Mouse (Mus musculus): ENCODE results near the gene Sod1.

Gene Sod1

DNA sequence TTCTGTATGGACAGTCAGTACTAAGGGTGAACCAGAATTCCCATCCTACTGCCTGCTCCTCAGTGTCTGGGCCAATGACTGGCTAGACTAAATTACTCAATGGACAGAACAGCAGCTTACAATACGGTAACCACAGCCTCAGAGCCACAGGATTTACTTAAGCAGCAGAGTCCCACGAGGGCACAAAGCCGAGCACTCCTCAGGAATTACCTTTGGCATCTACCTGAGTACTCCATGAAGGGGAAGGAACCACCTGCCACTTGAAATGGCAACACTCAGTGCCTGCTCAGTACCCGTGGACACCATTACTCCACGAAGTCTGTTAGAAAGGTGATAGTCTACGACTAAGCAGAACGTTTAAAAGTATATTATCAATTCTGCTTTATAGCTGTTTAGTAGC lies 10.7 kb downstream of the Sod1 start:
- no peak for TF ChIP-seq GATA4 (IDR thresholded peaks at IDR 0.05; ENCODE audit: insufficient replicate concordance, low read length)

DNA sequence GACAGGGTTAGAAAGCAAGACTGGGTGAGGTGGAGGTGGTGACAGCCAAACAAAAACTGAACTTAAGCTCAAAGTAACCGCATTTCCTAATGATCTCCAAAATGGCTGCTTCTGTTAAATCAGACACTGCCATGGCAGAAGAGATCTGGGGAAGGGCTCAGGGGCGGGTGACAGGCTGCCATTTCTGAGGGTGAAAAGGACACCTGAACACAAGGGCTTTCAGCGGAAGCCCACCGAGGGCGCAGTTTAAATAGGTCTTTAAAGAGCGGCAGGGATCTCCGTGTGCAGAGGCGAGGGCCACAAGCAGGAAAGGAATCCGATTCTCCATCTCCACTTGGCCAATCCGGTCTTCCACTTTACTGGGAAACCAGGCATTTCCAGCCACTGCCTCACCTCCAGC lies 13.1 kb downstream of the Sod1 start:
- TF ChIP-seq GATA4 (IDR thresholded peaks at IDR 0.05; ENCODE audit: insufficient replicate concordance, low read length): no peak

DNA sequence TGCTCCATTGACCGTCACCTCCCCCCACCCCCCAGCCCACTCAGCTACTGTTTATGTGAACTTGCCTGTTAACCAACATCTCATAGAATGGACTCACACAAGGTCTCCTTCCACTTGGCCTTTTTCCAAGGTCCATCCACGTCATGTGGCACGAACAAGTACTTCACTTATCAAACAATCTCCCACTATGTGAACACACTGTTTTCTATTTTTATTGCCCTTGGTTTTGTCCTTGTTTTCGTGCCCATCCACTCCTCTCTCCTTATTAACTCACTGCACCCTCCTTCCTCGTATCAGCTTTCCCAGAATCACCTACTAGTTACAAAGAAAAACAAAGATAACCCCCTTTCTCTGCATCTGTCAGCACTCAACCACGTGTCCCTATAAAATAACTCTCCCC lies 14.1 kb downstream of the Sod1 start:
- no peak for TF ChIP-seq GATA4 (IDR thresholded peaks at IDR 0.05; ENCODE audit: insufficient replicate concordance, low read length)

DNA sequence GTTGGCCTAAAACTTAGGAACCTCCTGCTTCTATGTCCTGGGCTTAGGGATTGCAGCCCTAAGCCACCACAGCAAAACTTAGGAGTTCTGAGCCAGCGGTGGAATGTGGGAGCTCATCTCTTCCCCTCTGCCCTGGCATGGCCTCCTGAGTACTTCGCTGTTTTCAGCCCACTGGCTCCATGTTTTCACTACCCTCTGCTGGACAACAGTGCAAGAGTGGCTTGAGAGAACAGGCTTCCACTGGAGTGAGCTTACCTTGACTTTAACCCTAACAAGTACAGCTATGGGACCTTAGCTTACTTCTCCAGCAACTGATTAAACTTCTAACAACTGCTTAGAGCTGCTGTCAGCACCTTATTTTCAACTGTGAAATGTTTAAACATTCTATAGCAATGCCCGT lies 14.6 kb downstream of the Sod1 start:
- no peak for TF ChIP-seq GATA4 (IDR thresholded peaks at IDR 0.05; ENCODE audit: insufficient replicate concordance, low read length)

DNA sequence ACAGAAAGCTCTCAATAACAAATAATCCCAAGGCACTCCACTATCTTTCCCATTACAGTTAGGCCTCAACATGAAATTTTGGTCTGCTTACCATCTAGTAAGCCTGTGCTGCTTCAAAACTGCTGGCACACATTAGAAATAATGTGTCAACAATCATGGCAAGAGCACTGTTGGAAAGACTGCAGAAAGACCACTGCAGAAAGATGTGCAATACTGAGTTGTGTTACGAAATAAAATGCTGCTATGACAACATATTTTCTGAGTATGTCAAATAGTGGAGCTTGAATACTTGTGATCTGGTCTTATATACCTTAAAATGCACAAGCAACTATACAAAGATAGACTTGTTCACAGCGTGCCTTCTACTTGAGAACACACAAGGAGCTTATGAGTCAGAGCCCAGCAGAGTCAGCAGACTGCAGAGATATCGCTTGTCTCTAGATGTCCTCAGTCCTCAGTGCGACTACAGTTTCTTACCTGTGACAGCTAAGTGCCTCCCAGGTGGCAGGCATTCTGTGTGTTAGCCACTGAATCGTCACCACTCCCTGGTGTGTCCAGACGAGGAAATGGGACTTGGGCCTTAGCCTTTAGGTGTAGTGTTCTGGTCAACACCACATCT lies 18.7 kb downstream of the Sod1 start:
- TF ChIP-seq GATA4 (IDR thresholded peaks at IDR 0.05; ENCODE audit: insufficient replicate concordance, low read length): no peak

DNA sequence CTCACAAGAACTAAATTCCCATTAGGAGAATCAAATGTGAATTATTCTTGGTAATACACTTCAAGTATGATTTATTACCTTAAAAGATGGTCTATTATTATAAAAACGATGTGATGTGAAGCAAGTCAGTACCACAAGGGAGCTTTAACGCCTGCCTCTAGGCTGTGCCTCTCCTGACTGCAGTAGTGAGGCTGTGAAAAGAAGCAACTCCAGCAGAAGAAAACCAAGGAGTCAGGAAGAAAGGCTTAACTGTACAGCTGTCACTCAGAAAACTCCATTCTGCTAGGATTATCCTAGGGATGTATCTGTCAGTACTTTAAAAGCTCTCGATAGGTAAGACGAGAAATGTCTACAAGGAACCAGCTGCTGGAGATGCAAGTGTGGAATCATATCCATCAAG lies 21.3 kb downstream of the Sod1 start:
- TF ChIP-seq GATA4 (IDR thresholded peaks at IDR 0.05; ENCODE audit: insufficient replicate concordance, low read length): no peak

DNA sequence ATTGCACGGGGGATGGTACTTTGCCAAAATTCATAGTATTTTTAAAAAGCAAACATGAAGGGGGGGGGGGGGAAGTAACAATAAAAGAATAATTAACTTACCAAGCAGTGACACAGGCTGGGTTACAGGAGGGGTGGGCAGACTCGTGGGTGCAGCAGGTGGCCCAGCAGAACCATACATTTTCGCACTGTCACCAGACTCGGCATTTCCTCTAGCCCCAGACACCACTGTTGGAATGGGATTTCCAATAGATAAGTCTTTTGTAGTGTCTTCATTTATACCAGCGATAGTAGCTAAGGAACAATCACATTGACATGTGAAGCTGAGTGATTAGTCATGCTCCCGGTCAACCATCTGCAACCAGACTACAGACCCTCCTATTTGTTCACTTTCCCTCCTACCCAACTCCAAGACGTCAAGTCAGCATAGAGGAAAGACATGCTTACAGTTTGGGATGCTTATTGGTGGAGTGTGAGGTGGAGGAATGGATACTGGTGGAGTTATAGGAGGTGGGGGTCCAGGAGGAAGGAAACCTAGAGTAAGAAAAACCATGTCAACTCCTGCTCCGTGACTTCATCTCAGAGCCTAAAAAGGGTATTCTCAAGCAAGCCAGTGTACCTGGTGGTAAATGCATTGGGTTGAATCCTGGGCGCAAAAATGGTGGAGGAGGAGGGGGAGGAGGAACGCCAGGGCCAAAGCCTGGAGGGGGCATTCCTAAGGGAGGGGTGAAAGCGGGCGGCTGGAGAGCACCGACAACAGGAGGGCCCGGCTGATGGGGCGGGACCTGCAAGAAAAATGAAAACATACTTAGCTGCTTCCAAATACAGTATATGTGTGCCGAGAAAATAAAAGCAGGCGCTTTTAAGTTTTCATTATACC lies 22.1 kb downstream of the Sod1 start:
- no peak for TF ChIP-seq GATA4 (IDR thresholded peaks at IDR 0.05; ENCODE audit: insufficient replicate concordance, low read length)

DNA sequence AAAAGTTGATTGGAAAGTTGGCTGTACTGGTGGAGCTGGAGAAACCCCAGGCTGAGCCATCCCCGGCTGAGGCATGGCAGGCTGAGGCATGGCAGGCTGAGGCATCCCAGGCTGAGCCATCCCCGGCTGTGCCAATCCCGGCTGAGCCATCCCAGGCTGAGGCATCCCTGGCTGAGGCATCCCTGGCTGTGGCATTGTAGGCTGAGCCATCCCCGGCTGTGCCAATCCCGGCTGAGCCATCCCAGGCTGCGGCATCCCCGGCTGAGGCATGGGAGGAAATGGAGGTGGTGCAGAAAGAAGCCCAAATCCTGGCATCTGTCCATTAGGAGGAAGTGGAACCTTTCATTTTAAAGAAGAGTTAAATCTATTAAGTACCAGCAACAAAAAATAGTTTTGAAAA lies 29.5 kb downstream of the Sod1 start:
- no peak for TF ChIP-seq GATA4 (IDR thresholded peaks at IDR 0.05; ENCODE audit: insufficient replicate concordance, low read length)

DNA sequence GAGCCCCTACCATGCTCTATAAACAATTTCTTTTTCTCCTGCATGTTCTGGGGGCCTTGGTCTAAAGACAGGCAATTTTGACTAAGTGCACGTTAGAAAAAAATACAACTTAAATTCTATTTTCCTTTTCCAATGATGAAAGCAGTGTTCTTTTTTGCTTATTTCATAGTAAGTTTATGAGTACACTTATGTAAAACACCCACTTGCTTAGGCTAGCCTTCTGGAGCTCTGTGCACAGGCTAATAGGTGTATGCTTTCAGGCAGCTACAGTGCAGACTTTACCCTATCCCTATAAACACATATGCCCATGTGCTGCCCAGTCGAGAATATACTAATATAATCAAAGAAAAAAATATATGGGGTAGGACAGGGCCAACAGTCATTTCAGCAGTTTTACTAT lies 32.0 kb downstream of the Sod1 start:
- TF ChIP-seq GATA4 (IDR thresholded peaks at IDR 0.05; ENCODE audit: insufficient replicate concordance, low read length): no peak

DNA sequence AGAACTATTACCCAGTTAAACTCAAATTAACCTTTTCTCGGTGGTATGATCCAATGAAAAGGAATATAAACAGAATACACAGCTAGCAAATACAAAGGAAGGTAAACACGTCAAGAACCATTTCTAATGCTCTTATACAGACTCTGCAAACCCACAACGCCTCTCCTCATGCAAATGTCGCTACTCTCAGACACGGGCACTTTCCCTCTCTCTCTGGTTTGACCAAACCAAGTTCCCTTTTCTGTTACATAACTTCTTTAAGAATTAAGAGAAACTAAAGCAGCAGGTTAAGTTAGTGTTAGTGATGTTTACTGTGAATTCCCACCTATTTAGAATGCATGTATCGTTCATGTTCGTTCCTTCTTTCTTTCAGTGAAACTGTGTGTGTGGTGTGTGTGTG lies 38.4 kb downstream of the Sod1 start:
- no peak for TF ChIP-seq GATA4 (IDR thresholded peaks at IDR 0.05; ENCODE audit: insufficient replicate concordance, low read length)

DNA sequence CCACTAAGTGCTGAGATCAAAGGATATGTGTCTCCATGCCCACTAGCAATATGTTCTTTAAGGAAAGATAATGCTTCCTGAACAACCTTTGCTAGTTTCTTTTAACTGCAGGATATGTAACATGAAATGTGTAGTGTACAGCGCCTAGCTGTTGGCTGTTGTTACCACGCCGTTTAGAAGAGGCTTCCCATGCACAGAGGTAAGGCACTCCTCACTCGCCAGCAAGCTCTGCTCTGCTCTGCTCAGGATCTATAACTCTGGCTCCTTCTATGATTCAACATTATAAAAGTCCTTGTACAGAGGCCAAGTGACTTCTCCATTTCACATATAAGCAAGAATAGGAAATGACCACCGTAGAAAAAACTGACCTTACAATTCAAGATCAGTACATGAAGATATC lies 39.1 kb downstream of the Sod1 start:
- no peak for TF ChIP-seq GATA4 (IDR thresholded peaks at IDR 0.05; ENCODE audit: insufficient replicate concordance, low read length)

DNA sequence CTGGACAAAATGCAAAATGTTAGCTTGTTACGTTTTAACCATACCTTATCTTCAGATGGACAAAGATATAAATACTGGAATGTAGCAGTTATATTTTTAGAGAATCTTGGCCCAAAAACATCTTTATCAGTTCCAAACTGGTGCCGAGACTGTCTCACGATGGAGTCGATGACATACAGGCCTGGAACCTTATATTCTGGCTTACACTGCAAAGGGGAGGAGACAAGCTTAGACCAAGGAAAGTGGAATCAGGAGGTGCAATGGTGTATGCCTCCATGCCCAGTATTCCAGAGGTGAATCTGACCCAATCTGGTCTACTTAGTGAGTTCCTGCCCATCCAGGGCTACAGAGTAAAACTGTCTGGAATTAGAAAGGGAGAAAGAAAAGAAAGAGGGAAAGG lies 39.5 kb downstream of the Sod1 start:
- no peak for TF ChIP-seq GATA4 (IDR thresholded peaks at IDR 0.05; ENCODE audit: insufficient replicate concordance, low read length)

DNA sequence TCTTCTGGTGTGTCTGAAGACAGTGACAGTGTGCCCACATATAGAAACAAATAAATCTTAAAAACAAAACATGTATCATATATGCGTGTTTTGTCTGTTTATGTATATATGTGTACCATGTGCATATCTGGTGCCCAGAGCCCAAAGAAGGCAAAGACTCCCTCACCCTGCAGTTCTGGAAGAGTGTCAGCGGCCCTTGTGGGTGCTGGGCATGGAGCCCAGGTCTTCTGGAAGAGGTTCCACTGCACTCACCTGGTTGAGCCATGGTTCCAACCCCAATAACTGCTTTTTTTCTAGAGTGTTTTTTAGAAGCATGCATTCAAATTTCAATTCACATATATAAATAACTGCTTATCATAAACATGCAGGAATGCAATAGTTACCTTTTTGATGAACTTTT lies 41.2 kb downstream of the Sod1 start:
- TF ChIP-seq GATA4 (IDR thresholded peaks at IDR 0.05; ENCODE audit: insufficient replicate concordance, low read length): no peak

DNA sequence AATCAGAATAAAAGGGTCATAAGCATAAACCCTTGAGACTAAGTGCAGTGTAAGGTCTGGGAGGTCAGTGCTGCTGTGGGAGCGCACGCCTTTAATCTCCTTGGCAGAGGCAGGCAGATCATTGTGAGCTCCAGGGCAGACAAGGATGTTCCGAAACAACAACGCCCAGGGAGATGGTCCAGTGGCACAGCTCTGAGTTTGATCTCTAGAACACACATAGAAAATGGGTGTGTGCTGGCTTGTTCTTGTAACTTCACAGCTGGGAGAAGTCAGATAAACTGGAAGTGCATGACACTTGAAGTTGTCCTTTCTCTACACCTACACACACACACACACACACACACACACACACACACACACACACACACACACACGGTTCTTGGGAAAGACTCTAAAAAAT lies 43.5 kb downstream of the Sod1 start:
- no peak for TF ChIP-seq GATA4 (IDR thresholded peaks at IDR 0.05; ENCODE audit: insufficient replicate concordance, low read length)

DNA sequence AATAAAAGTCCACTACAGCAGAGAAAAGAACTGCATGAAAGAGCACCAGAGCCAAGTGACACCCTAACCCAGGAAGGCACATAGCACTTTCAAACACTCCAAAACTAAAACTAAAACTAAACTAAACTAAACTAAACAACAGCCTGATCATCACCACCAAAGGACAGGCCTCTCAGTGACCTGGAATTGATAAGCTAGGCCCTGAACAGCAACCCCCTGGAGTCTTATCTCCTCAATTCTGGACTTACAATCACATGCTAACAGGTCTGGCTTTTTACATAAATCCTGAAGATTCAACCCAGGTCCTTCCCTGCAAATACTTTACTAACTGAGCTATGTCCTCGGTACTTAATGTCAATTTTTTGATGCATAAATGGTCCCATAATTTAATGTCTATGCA lies 44.6 kb downstream of the Sod1 start:
- no peak for TF ChIP-seq GATA4 (IDR thresholded peaks at IDR 0.05; ENCODE audit: insufficient replicate concordance, low read length)

DNA sequence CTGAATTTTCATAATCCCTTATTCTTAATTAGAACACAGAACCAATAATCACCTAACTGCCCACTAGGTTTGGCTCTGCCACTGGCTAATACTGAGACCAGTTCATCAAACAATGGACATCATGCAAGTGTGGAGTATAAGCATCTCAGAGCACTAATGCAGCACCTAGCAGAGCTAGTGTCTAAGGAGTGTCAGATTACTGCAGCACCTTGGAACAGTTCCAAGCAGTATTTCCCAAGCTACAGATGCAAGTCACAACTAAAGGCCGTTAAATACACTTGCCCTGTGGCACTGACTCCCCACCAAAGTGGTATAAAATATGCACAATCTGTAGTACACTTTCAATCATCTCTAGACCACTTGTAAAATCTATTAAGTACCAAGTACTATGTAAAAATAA lies 46.0 kb downstream of the Sod1 start:
- TF ChIP-seq GATA4 (IDR thresholded peaks at IDR 0.05; ENCODE audit: insufficient replicate concordance, low read length): no peak

DNA sequence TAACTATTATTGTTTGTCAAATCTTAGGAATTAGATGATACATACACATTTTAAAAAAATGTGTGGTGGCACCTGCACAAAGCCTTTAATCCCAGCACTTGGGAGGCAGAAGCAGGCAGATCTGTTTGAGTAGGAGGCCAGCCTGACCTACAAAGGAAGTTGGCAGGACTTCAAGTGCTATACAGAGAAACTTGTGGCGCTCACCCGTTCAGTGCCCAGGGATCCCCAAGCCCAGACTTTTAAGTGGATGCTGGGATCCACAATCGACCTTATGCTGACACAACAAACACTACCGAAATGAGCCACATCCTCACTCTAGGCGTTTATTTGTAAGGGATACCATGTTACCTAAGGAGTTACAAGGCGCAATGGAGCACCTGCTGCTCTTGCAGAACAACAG lies 55.0 kb downstream of the Sod1 start:
- TF ChIP-seq GATA4 (IDR thresholded peaks at IDR 0.05; ENCODE audit: insufficient replicate concordance, low read length): no peak

All from liver, adult (tissue).